Mouse (Mus musculus): ENCODE measurements around the gene Wdr4.

DNA sequence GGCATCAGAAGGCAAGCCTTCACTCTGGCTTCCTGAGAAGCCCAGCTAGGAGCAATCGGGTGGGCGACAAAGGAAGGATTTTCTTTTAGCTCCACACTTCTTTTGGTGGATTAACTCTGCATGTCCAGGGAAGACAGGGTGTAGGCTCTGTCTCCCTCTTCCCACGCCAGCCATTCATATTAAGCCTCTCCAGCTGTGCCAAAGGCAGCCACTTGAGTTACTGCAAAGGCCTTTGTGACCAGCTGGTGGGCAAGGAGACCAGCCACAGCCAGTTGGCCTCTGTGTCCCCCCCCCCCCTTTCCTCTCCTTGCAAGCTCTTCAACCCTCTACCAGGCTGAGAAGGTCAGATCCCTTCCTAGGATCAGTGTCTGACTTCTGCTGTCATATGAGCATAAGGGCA, 28.2 kb upstream of the Wdr4 start:
- TF ChIP-seq CTCF (conservative IDR thresholded peaks at IDR 0.05; ENCODE audit: low read length) (no peak), POU5F1 (IDR thresholded peaks at IDR 0.05; ENCODE audit: borderline replicate concordance, low read length) (no peak)

Data from E14TG2a.4 (cell line).